29 mouse cellular contexts compared by ENCODE assay signal in the genomic region with DNA sequence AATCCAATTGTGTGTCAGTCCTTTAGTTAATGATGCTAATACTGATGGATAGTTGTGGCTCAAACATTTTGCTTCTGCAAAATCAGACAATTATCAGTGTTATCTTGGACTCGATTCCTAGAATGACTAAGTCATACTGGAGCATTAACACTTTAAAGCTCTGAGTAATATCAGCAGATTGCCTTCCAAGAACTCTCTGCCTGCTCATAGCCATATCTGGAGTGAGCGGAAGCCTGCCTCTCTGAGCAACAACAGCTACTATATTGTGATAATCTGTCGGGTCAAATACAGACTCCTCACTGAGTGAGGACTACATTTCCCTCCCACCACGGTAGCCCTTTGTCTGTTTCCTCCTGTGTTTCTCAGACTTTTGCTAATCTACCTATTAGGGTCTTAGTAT. TPM values are rescaled to one million over a fixed set of nuclear protein-coding genes. Genes with fewer than 3 reads are reported as not detected.
DNase-seq lines count a peak whose midpoint lies in the region; ATAC-seq and TF ChIP-seq lines count a peak whose summit lies in the region.
"Had no signal": no experiment of that assay in that cellular context is flagged by ENCODE, and none has a peak within 500 bp of the region (broad histone marks: within the 10 kb centered on the region; RNA-seq: fewer than 3 reads in every experiment).

No protein-coding gene starts in this region.

- peak; percentile 81 for DNase-seq in heart, embryonic 10.5 days (ENCODE audit: low spot score)
- DNase-seq in heart, adult 2 months = no peak
- DNase-seq in liver = peak; percentile 25
- DNase-seq in liver, postnatal 0 days = no peak
- peak; percentile 22 for DNase-seq in liver, embryonic 13.5 days
- no peak for DNase-seq in kidney, adult 11 months
- no peak for DNase-seq in adrenal gland, postnatal 14 days
- DNase-seq in midbrain, embryonic 10.5 days (ENCODE audit: low spot score) = no peak
- DNase-seq: adrenal gland, adult 8-10 months; cerebellum, adult 11-12 months; cerebellum, adult 9-11 months; gastrocnemius, adult 2 months; gastrocnemius, postnatal 36 days; kidney, adult 2 months; kidney, postnatal 4 days; layer of hippocampus, adult 9-11 months; lung, embryonic 14.5 days; lung, postnatal 14 days; thymus, adult 2 months; thymus, postnatal 36 days had no signal

- H3K4me1 ChIP-seq in heart, embryonic 10.5 days = peaks cover 12% of the 10 kb centered on the region; the same call in 1 of the 2 replicates
- H3K4me1 ChIP-seq in heart, adult 2 months (ENCODE audit: control insufficient read depth, insufficient read depth, low read length) = no peaks in the 10 kb centered on the region
- H3K4me1 ChIP-seq in liver, postnatal 0 days (ENCODE audit: insufficient read depth) = no peaks in the 10 kb centered on the region
- peaks cover 4% of the 10 kb centered on the region; the same call in 1 of the 2 replicates for H3K4me1 ChIP-seq in liver, embryonic 13.5 days (replicated peaks)
- no peaks in the 10 kb centered on the region for H3K4me1 ChIP-seq in midbrain, embryonic 10.5 days
- H3K4me1 ChIP-seq: hindbrain, embryonic 10.5 days; hindbrain, embryonic 15.5 days; midbrain, embryonic 13.5 days; neural tube, embryonic 13.5 days had no signal

- no peak for TF ChIP-seq EP300 in heart, adult 2 months (IDR thresholded peaks at IDR 0.05; ENCODE audit: insufficient read depth, low read depth, low read length)
- no peak for TF ChIP-seq EP300 in liver, postnatal 0 days (IDR thresholded peaks at IDR 0.05; ENCODE audit: low read depth)

- WGBS in heart, embryonic 10.5 days = 35% methylated on average over 4 of the region's 4 CpGs
- WGBS in heart, adult 2 months = 28% methylated on average over 4 of the region's 4 CpGs
- WGBS in liver, postnatal 0 days (ENCODE audit: insufficient replicate concordance) = 56% methylated on average over 4 of the region's 4 CpGs
- 17% methylated on average over 4 of the region's 4 CpGs for WGBS in liver, embryonic 13.5 days (ENCODE audit: insufficient replicate concordance)
- 82% methylated on average over 4 of the region's 4 CpGs for WGBS in midbrain, embryonic 10.5 days

- no peak for TF ChIP-seq CTCF in heart, adult 2 months (IDR thresholded peaks at IDR 0.05)
- TF ChIP-seq CTCF in liver, postnatal 0 days (IDR thresholded peaks at IDR 0.05; ENCODE audit: low read depth) = no peak

- no peaks in the 10 kb centered on the region for H3K27me3 ChIP-seq in heart, embryonic 10.5 days (ENCODE audit: insufficient read depth, poor library complexity, severe bottlenecking)
- no peaks in the 10 kb centered on the region for H3K27me3 ChIP-seq in heart, adult 2 months (ENCODE audit: control insufficient read depth, insufficient read depth, low read length)
- no peaks in the 10 kb centered on the region for H3K27me3 ChIP-seq in liver, postnatal 0 days (ENCODE audit: insufficient read depth, low read length)
- no peaks in the 10 kb centered on the region for H3K27me3 ChIP-seq in liver, embryonic 13.5 days
- no peaks in the 10 kb centered on the region for H3K27me3 ChIP-seq in midbrain, embryonic 10.5 days (ENCODE audit: low read depth, poor library complexity, severe bottlenecking)
- H3K27me3 ChIP-seq: CH12.LX; hindbrain, embryonic 15.5 days; midbrain, embryonic 13.5 days; neural tube, embryonic 13.5 days had no signal

- intact Hi-C loops in heart, adult 2 months (cut with DNase I) = no loop called here

- H3K27ac ChIP-seq in heart, embryonic 10.5 days = peak overlapping the region; percentile 56; the same call in 1 of the 2 replicates
- H3K27ac ChIP-seq in heart, adult 2 months = no peak overlapping the region
- H3K27ac ChIP-seq in liver, postnatal 0 days (ENCODE audit: low read depth) = no peak overlapping the region
- no peak overlapping the region for H3K27ac ChIP-seq in liver, embryonic 13.5 days
- H3K27ac ChIP-seq in midbrain, embryonic 10.5 days (replicated peaks) = no peak overlapping the region
- H3K27ac ChIP-seq: gastrocnemius, adult 2 months; hindbrain, embryonic 10.5 days; hindbrain, embryonic 15.5 days; kidney, postnatal 0 days; midbrain, embryonic 13.5 days; neural tube, embryonic 13.5 days had no signal

- ATAC-seq in liver, postnatal 0 days = no peak
- peak; percentile 71 for ATAC-seq in liver, embryonic 13.5 days (ENCODE audit: low read depth)
- ATAC-seq: forebrain, embryonic 16.5 days; inflammation-experienced regulatory T-cells, adult 6 months; midbrain, embryonic 13.5 days had no signal

- no peak overlapping the region for H3K9ac ChIP-seq in heart, adult 2 months (ENCODE audit: low read depth, low read length)
- H3K9ac ChIP-seq in liver, postnatal 0 days (replicated peaks) = no peak overlapping the region
- H3K9ac ChIP-seq in liver, embryonic 13.5 days = no peak overlapping the region
- H3K9ac ChIP-seq: hindbrain, embryonic 15.5 days; lung, embryonic 14.5 days; midbrain, embryonic 13.5 days; neural tube, embryonic 13.5 days had no signal

- H3K4me3 ChIP-seq in heart, embryonic 10.5 days = no peak overlapping the region
- H3K4me3 ChIP-seq in heart, adult 2 months = no peak overlapping the region
- H3K4me3 ChIP-seq in liver, postnatal 0 days (ENCODE audit: low read depth, low read length) = no peak overlapping the region
- no peak overlapping the region for H3K4me3 ChIP-seq in liver, embryonic 13.5 days (replicated peaks)
- no peak overlapping the region for H3K4me3 ChIP-seq in midbrain, embryonic 10.5 days
- H3K4me3 ChIP-seq: erythroblast, embryonic 14.5 days; gastrocnemius, adult 2 months; hindbrain, embryonic 10.5 days; hindbrain, embryonic 15.5 days; midbrain, embryonic 13.5 days; neural tube, embryonic 13.5 days had no signal

- no peak overlapping the region for H3K4me2 ChIP-seq in liver, postnatal 0 days (ENCODE audit: low read depth, low read length)
- no peak overlapping the region for H3K4me2 ChIP-seq in liver, embryonic 13.5 days
- H3K4me2 ChIP-seq: hindbrain, embryonic 15.5 days; lung, embryonic 14.5 days; midbrain, embryonic 13.5 days; neural tube, embryonic 13.5 days had no signal

- H3K79me2 ChIP-seq in heart, adult 2 months (replicated peaks; ENCODE audit: control insufficient read depth, insufficient read depth, low read length) = no peaks in the 10 kb centered on the region

- peaks cover 10% of the 10 kb centered on the region; the same call in 1 of the 2 replicates for H3K36me3 ChIP-seq in heart, embryonic 10.5 days
- peaks cover 3% of the 10 kb centered on the region; the same call in 1 of the 2 replicates for H3K36me3 ChIP-seq in heart, adult 2 months (ENCODE audit: control insufficient read depth, insufficient read depth, low read length)
- H3K36me3 ChIP-seq in liver, postnatal 0 days (replicated peaks; ENCODE audit: insufficient read depth, low read length) = no peaks in the 10 kb centered on the region
- H3K36me3 ChIP-seq in liver, embryonic 13.5 days = no peaks in the 10 kb centered on the region
- H3K36me3 ChIP-seq in midbrain, embryonic 10.5 days = no peaks in the 10 kb centered on the region
- H3K36me3 ChIP-seq: hindbrain, embryonic 10.5 days; hindbrain, embryonic 15.5 days; midbrain, embryonic 13.5 days; neural tube, embryonic 13.5 days had no signal

- no peaks in the 10 kb centered on the region for H3K9me3 ChIP-seq in heart, embryonic 10.5 days
- H3K9me3 ChIP-seq in liver, postnatal 0 days (ENCODE audit: low read length) = no peaks in the 10 kb centered on the region
- H3K9me3 ChIP-seq in liver, embryonic 13.5 days (replicated peaks) = no peaks in the 10 kb centered on the region
- no peaks in the 10 kb centered on the region for H3K9me3 ChIP-seq in midbrain, embryonic 10.5 days (replicated peaks)
- H3K9me3 ChIP-seq: hindbrain, embryonic 10.5 days; hindbrain, embryonic 15.5 days; midbrain, embryonic 13.5 days; neural tube, embryonic 13.5 days had no signal

- TF ChIP-seq POLR2A in heart, adult 2 months (IDR thresholded peaks at IDR 0.05; ENCODE audit: insufficient read depth, low read depth, low read length) = no peak

RNA-seq across cellular contexts. Expression of a gene that starts 37.4 kb away (rescaled TPM):
- polyA plus RNA-seq in heart, embryonic 10.5 days (2016; fragmentation: Nextera tagmentation; extraction: Ambion mirVana) = 44.5 and 50.9 TPM in 2 replicates
- 10 to 100 TPM; 25.2 to 28.8 TPM for total RNA-seq in heart, adult 2 months (2021)
- polyA plus RNA-seq in heart, adult 2 months (2012; rRNA removed) = 26.4 and 27.4 TPM in 2 replicates
- 28.6 and 30.6 TPM in 2 replicates for polyA plus RNA-seq in liver, postnatal 0 days (2015; fragmentation: Nextera tagmentation; extraction: Ambion mirVana)
- 29.7 and 34.6 TPM in 2 replicates for polyA plus RNA-seq in liver, embryonic 13.5 days (2015; fragmentation: Nextera tagmentation; extraction: Ambion mirVana)
- total RNA-seq in adrenal gland, postnatal 14 days (2021) = 27.9 and 33.1 TPM in 2 replicates
- 48.6 and 49.8 TPM in 2 replicates for polyA plus RNA-seq in midbrain, embryonic 10.5 days (2016; fragmentation: Nextera tagmentation; extraction: Ambion mirVana)

Comparison
In these comparisons a context has a peak if more than half of its experiments do, and no peak if none do; other contexts are left out.
1. DNase-seq: peak in heart, embryonic 10.5 days (single experiment), liver (single experiment) and liver, embryonic 13.5 days (single experiment); none in heart, adult 2 months (0 of 2), liver, postnatal 0 days (single experiment), kidney, adult 11 months (single experiment), adrenal gland, postnatal 14 days (single experiment) and midbrain, embryonic 10.5 days (single experiment).